In genomic region chr14:62836926-62837640, GRCm38 (mm10) we compare ENCODE assay signal across 1 mouse cellular context.
TF ChIP-seq lines count a peak whose summit lies in the region.

No protein-coding gene starts in this region.

TF ChIP-seq in CH12.LX, 34 proteins besides CTCF, POLR2A, EP300 and RAD21 (continued from another document):
- TF ChIP-seq JUND (conservative IDR thresholded peaks at IDR 0.05; ENCODE audit: low read depth, low read length), result peak; percentile 84
- TF ChIP-seq PAX5 (IDR thresholded peaks at IDR 0.05; ENCODE audit: low read length), result no peak
- no peak for TF ChIP-seq TBP (conservative IDR thresholded peaks at IDR 0.05; ENCODE audit: low read depth, low read length)
- TF ChIP-seq TCF12 (IDR thresholded peaks at IDR 0.05; ENCODE audit: low read depth, low read length), result no peak
- TF ChIP-seq ZNF384 (IDR thresholded peaks at IDR 0.05; ENCODE audit: low read depth, low read length), result peak; percentile 98
- TF ChIP-seq MYC (IDR thresholded peaks at IDR 0.05; ENCODE audit: low read depth, low read length), result peak; percentile 68; the same call in 1 of the 2 replicates
- TF ChIP-seq ELF1 (IDR thresholded peaks at IDR 0.05; ENCODE audit: low read depth, low read length), result peak; percentile 94
- TF ChIP-seq POLR2AphosphoS2 (IDR thresholded peaks at IDR 0.05; ENCODE audit: low read depth, low read length), result no peak
- TF ChIP-seq BHLHE40 (IDR thresholded peaks at IDR 0.05; ENCODE audit: low read depth, low read length), result peak; percentile 77
- peak; percentile 63 for TF ChIP-seq ETS1 (conservative IDR thresholded peaks at IDR 0.05; ENCODE audit: low read depth, low read length)
- peak; percentile 65; the same call in 1 of the 2 replicates for TF ChIP-seq MEF2A (IDR thresholded peaks at IDR 0.05; ENCODE audit: borderline replicate concordance, low read depth, low read length)
- TF ChIP-seq CHD1 (IDR thresholded peaks at IDR 0.05; ENCODE audit: low read depth, low read length), result no peak
- TF ChIP-seq GABPA (IDR thresholded peaks at IDR 0.05; ENCODE audit: insufficient replicate concordance, low read depth, low read length), result peak; percentile 46; the same call in 1 of the 2 replicates
- no peak for TF ChIP-seq RCOR1 (conservative IDR thresholded peaks at IDR 0.05; ENCODE audit: low read depth, low read length)
- peak; percentile 87 for TF ChIP-seq NRF1 (IDR thresholded peaks at IDR 0.05; ENCODE audit: low read depth, low read length)
- TF ChIP-seq ZMIZ1 (IDR thresholded peaks at IDR 0.05; ENCODE audit: low read depth, low read length), result no peak
- peak; percentile 97 for TF ChIP-seq HCFC1 (IDR thresholded peaks at IDR 0.05; ENCODE audit: low read depth, low read length)
- 0 out of 2 replicates have a peak, but pooled peaks have one; percentile 81 for TF ChIP-seq SIN3A (IDR thresholded peaks at IDR 0.05; ENCODE audit: low read length)
- TF ChIP-seq MAX (IDR thresholded peaks at IDR 0.05; ENCODE audit: low read length), result peak; percentile 75
- TF ChIP-seq USF2 (conservative IDR thresholded peaks at IDR 0.05; ENCODE audit: low read depth, low read length), result no peak
- peak; percentile 56; the same call in 1 of the 2 replicates for TF ChIP-seq IRF4 (IDR thresholded peaks at IDR 0.05; ENCODE audit: low read depth, low read length)
- 0 out of 2 replicates have a peak, but pooled peaks have one; percentile 24 for TF ChIP-seq MXI1 (IDR thresholded peaks at IDR 0.05; ENCODE audit: low read depth, low read length)
